Mouse (Mus musculus): ENCODE data around the gene Gm10271. TPM values are rescaled to one million over a fixed set of nuclear protein-coding genes. Genes with fewer than 3 reads are reported as not detected.

The Gm10271 gene
- total RNA-seq, 2 experiments from 2014 or later = not detected

GRCm38 (mm10) chr10:116977858-116978257 lies 5.4 kb upstream of the Gm10271 start:
- no peak for DNase-seq

DNA sequence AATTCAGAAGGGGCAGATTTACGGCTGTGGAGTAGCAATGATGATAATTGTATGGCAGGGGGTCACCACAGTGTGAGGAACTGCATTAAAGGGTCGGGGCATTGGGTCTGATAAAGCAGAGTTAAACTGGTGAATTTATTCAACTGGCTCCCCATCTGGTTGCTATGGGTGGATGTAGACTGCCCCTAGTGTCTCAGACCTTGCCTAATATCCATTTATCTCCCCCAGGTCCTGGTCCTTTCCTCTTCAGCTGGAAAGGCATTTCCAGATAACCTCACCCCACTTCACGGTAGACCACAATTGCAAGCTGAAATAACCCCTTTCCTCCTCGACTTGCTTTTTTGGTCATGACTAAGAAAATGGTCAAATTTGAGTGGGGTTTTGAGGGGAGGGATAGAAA lies 5.0 kb upstream of the Gm10271 start:
- DNase-seq = no peak

DNA sequence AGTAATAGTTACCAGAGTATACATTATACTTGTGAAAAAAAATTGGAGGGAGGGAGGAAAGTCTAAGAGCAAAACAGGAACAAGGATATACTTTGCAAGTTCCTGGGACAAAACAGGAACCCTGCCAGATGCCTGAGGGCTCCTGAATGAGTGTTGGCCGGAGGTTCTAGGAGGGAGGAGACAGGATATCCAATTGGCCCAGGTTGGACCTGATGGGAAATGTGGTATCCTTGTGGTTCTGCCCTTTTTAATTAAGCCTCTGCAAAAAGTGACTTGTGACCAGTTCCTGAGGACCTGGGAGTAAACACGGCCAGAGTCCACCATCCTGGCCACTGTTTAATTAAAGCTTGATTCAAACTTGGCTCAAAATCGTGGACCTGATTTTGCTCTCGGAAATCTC lies 3.7 kb downstream of the Gm10271 start:
- no peak for DNase-seq

DNA sequence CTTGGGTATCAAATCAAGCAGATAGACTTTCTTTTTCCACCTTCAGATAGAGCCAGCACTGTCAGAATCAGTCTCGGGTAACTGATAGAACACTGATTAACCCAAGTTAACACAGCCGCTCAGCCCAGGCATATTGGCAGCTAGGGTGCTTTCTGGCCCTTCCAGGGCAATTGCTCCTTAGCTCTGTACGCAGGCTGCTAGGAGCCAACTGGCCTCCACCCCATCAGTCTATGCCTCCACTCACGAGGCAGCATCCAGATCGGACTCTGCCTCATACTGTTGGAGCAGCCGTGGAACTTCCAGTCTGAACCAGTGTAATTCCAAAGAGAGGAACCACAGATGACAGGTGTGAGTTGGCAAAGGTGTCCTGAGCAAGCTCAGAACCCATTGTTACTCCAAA lies 6.3 kb downstream of the Gm10271 start:
- DNase-seq = no peak

DNA sequence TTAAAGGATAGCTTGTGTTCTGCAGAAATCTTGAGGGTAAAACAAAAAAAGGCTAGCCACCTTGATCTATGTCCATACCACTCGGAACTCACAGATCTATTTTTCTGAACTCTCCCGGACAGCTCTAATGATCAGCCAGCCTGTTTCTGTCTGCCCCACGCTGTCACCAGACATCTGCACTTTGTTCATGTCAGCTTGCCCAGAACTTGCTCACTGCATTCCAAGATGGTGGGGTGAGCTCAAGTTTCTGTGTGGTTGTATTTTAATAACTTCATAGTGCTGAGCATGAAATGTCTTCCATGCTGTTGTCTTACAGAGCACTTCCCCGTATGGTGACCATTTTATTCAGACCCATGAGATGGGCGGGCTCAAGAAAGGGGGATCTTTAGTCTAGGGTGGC lies 7.1 kb downstream of the Gm10271 start:
- DNase-seq = peak; percentile 55

- DNase-seq = no peak
Measured at GRCm38 (mm10) chr10:116964571-116964970, 7.8 kb downstream of the Gm10271 start.

GRCm38 (mm10) chr10:116964084-116964483 lies 8.3 kb downstream of the Gm10271 start:
- DNase-seq = no peak

GRCm38 (mm10) chr10:116962803-116963202 lies 9.6 kb downstream of the Gm10271 start:
- DNase-seq = no peak

DNA sequence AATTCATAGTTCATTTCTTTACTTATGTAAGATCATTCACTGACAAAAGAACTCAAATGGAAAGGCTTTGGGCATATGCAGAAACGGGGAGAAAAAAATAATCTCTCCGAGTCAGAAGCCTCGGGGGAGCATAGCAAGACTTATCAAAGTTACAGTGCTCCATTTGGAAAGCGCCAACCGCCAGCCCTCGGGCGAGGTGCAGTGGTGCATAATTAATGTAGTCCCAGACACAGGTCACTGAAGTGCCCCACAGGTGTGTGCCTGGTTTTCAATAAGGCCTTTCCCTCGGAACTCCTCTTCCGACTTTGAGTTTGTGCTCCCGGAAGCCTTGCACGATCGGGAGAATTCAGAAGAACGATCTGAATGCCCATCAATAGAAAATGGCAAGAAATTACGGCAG lies 10.3 kb downstream of the Gm10271 start:
- no peak for DNase-seq

DNA sequence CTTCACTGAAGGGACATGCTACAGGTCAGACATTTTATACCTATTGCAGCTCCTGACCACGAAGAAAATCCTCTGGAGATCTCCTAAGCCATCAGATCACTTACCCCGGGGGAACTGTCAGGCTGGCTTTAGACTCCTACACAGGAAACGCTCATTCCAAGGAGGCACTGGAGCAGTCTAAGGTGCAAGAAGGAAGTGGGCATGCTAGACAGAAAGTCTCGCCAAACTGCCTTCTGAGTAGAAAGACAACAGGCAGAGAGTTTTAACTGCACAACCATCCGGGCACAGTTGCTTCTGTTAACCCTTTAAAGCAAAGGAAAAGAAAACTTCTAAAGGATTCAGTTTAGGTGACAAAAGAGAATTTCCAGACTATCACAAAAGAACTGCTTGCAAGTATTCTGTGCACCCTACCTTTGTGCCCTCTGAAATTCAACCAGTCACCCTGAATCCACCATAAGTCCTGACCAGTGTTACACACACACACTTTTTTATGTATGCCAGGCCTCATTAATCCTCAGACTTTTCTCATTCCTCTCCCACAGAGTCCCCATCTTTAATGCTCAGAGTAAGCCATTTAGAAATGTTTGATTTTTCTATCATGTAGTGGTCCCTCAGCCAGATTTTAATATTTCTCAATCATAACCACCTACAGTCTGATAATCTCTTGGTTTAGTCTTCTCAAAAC lies 14.4 kb downstream of the Gm10271 start:
- DNase-seq = no peak

GRCm38 (mm10) chr10:116956483-116957158 lies 15.8 kb downstream of the Gm10271 start:
- DNase-seq = no peak

DNA sequence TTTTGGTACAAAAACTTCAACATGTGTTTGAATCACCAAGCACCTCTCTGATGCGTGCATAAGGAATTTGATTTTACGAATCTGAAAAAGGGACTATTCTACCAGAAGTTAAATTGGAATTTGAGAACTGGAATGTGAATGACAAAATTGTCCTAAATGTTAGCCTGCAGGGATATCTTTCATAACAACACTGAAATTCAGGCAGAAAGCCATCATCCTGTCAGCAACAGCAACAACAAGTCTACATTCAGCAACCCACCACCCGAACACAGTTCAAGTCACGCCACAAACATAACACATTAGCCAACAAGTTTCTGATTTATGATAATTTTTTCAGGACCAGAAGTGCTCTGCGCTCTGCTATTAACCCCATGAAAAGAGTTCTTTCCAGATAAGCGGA lies 17.2 kb downstream of the Gm10271 start:
- no peak for DNase-seq

GRCm38 (mm10) chr10:116950886-116951285 lies 21.5 kb downstream of the Gm10271 start:
- DNase-seq = no peak

- peak; percentile 94 for DNase-seq
Measured at GRCm38 (mm10) chr10:116950009-116950769, 22.2 kb downstream of the Gm10271 start, which contains the start of gene Rab3ip. TSS of gene Rab3ip (minus strand) at chr10:116950769.

DNA sequence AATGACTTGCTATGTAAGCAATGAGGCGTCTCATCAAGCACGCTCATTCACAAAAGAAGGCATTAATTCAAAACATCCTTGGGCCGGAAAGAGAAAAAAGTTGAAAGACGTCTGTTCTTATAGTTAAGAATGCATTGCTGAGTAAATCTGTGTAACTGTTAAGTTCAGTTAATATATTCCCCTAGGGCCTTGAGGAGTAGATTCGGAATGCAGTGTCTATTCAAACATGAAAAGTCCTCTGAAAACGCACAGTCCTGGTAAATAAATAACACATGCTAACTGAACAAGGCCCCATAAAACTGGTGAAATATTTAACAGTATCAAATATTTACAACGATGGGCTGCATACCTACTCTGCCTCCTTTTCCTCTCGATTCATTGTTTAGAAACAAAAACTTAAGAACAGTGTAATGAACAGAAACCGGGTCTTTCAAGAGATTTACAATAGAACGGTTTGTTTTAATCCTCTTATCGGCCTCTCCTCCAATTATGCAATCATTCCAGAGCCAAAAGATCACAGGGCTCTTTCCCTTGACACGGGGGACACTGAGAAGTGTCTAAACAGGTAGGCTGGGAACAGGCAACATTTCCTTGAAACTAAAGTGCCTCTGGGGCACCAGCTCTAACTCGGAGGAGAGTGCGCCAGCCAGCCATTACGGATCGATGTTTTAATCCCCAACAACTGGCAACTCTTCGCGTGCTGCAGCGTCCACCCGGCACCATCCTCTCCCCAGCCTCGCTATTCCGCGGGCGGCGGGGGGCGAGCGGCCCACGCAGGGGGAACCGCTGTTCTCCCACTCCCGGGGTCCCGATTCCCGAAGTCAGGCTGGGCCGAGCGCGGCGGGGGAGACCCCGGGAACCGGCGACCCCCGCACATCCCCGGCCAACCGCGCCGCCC lies 23.0 kb downstream of the Gm10271 start:
- DNase-seq = peak; percentile 31

- DNase-seq = no peak
Measured at GRCm38 (mm10) chr10:116948414-116948813, 24.0 kb downstream of the Gm10271 start.

DNA sequence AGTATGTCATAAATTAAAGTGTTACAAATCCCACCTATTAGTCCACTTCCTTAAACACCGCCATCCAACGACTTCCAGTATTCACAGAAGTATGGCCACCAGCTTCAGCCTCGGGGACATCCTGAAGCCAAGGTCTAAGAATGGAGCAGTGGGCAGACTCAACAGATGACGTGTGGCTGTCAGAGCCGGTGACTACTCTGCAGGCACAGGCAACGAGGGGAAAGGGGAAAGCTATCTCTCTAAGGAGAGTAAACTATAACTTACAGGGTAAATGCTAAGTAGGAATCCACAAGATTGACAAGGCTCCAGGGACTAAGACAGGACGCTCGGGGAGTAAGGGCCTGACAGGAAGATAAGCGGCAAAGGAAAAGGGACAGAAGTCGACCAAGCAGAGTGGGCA lies 27.5 kb downstream of the Gm10271 start:
- no peak for DNase-seq

- no peak for DNase-seq
Measured at GRCm38 (mm10) chr10:116944144-116944543, 28.3 kb downstream of the Gm10271 start.

DNA sequence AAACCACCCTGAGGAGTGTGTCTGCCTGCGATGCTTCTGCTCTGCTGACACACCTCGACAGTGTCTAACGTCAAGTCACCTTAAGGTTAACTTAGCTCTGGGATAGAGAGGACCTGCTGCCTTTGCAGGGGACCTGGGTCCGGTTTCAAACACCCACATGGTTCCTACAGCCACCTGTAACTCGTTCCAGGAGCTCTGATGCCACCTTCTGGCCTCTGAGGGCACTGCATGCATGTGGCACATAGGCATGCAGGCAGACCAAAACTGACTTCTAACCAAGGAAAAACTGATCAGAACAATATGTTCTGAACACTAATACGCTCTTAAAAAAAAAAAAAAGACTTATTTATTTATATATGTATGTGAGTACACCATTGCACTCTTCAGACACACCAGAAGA lies 29.4 kb downstream of the Gm10271 start:
- DNase-seq = peak; percentile 45

DNA sequence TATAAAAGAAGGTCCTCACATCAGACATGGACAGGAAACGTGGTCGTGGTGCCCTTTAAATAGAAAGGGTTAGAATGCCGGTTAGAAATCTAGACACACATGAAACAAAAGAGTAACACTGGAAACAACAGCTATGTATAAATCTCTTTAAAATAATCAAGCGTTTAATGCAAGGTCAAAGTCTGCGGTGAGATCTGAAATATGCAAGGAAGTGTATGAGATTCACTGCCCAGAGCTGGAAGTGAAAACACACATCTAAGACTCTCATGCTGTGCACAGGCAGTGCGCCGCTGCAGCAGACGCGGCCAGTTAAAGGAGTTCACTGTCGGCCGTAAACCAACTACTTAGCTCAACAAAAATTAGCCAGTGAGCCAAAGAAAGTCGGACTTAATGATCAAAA lies 37.4 kb downstream of the Gm10271 start:
- no peak for DNase-seq

DNA sequence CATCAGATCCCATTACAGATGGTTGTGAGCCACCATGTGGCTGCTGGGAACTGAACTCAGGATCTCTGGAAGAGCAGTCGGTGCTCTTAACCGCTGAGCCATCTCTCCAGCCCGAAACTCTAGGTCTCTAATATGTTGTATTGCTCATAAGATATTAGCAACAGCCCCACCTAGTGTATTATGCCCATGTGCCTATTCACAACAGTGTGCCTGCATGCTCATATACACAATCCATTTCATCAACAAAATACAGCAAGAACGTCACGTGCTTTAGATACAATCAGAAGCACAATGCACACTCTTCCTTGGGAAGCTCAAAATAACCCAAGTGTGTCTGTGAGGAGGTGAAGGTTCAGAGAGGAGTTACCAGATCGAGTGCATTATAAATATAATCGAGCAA lies 38.6 kb downstream of the Gm10271 start:
- no peak for DNase-seq

DNA sequence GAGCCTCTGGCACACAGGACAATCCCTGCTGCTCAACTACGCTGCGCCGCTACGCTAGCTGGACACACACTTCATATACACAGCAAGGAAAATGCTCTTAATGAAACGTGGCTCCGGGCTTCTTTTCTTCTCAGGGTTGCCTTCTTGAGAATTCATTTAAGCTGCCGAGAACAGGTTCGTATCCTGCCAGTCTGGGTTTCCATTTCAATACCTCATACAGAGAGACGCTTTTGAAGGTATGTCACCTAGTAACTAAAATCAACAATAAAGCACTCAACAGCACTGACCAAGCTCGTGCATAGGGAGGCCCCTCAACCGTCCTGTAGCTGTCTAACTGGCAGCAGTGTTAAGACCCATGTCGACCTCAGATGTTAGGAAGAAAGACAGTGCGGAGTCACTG lies 40.0 kb downstream of the Gm10271 start:
- no peak for DNase-seq

Data from heart, postnatal 4 days (tissue).